Mouse (Mus musculus) cerebellum, postnatal 14 days (tissue): ENCODE measurements around the gene Gm5580.
"Not testable (repeated sequence)": the region's sequence is repeated elsewhere in the genome, so short reads cannot be mapped to it uniquely, and the experiment has no call there.

ENCODE experiments used
- DNase-seq, 2 experiments: peaks; one replicate each; pipeline ENCODE4 v3.0.0; 2021; ENCODE audit warnings: mixed read lengths in 2 of 2

Gm5580 gene

GRCm38 (mm10) chr6:116550841-116551240 lies at the start of gene Gm5580:
TSS of gene Gm5580 (plus strand) at chr6:116551141.
- not testable (repeated sequence) for DNase-seq

GRCm38 (mm10) chr6:116506302-116507003 lies 44.5 kb upstream of the Gm5580 start, which contains the start of gene Olfr212:
TSS of gene Olfr212 (plus strand) at chr6:116506516.
- not testable (repeated sequence) for DNase-seq

- DNase-seq, result no peak
Measured at GRCm38 (mm10) chr6:116514832-116515231, 36.1 kb upstream of the Gm5580 start.

- DNase-seq, result no peak
Measured at GRCm38 (mm10) chr6:116538156-116538555, 12.8 kb upstream of the Gm5580 start, which contains the start of gene Olfr213. TSS of gene Olfr213 (plus strand) at chr6:116538456.

- DNase-seq, result no peak
Measured at GRCm38 (mm10) chr6:116542500-116542899, 8.4 kb upstream of the Gm5580 start.

GRCm38 (mm10) chr6:116553935-116554334 lies 3.0 kb downstream of the Gm5580 start, which contains the start of gene Olfr214:
TSS of gene Olfr214 (plus strand) at chr6:116554235.
- no peak for DNase-seq

GRCm38 (mm10) chr6:116554952-116555351 lies 4.0 kb downstream of the Gm5580 start:
- no peak for DNase-seq

- peak; percentile 65 to 73 for DNase-seq
Measured at GRCm38 (mm10) chr6:116569834-116570233, 18.9 kb downstream of the Gm5580 start.

GRCm38 (mm10) chr6:116584095-116584494 lies 33.2 kb downstream of the Gm5580 start, which contains the start of gene Olfr215:
TSS of gene Olfr215 (minus strand) at chr6:116584195.
- DNase-seq, result no peak

- not testable (repeated sequence) for DNase-seq
Measured at GRCm38 (mm10) chr6:116600969-116601368, 50.0 kb downstream of the Gm5580 start.
